Mouse (Mus musculus): ENCODE measurements around the gene Pigs.

- TF ChIP-seq CTCF (IDR thresholded peaks at IDR 0.05; ENCODE audit: borderline replicate concordance, control insufficient read depth, extremely low read depth, insufficient read depth, low read length, poor library complexity) = no peak
- no peak for TF ChIP-seq POLR2A (IDR thresholded peaks at IDR 0.05; ENCODE audit: control insufficient read depth, extremely low read depth, insufficient read depth, low read length, poor library complexity)
Observed at GRCm38 (mm10) chr11:78360789-78361131, 32.5 kb downstream of the Pigs start.

Data from thymus, adult 2 months (tissue).